Mouse (Mus musculus) mouse embryonic stem cell (cell line): ENCODE measurements at regions not wholly inside any gene's neighbourhood (a gene's known extent, or its start where the extent isn't known, plus 50 kb on each side); places are given as distances from the start of the nearest gene placed in this dataset.

ENCODE experiments used
- in situ Hi-C, 2 experiments: fragments of 300-500 bp; cut with MboI; formaldehyde crosslinking; loops; 1 replicate in 1 of 2; 3 replicates in 1 of 2; pipeline ENCODE4 v1.14.3; 2019 to 2020; ENCODE audit warnings: low sequenced_read_pairs in 2 of 2, low pct_unique_long_range_greater_than_20kb in 1 of 2, mixed read lengths in 1 of 2; ENCODE audit not compliant: unreplicated experiment in 1 of 2

- in situ Hi-C loops = no loop called here
Observed at GRCm38 (mm10) chr1:158082181-158082580, 273.9 kb downstream of the Brinp2 start.

- in situ Hi-C loops = no loop called here
Observed at GRCm38 (mm10) chr1:158085856-158086255, 270.3 kb downstream of the Brinp2 start.

GRCm38 (mm10) chr1:158097500-158097899, 258.6 kb downstream of the Brinp2 start:
- in situ Hi-C loops = no loop called here

- in situ Hi-C loops = no loop called here
Observed at GRCm38 (mm10) chr1:158119708-158120107, 236.4 kb downstream of the Brinp2 start.

GRCm38 (mm10) chr1:158124902-158125301, 231.2 kb downstream of the Brinp2 start:
- in situ Hi-C loops = no loop called here

- in situ Hi-C loops = no loop called here
Observed at GRCm38 (mm10) chr1:158126272-158126671, 229.9 kb downstream of the Brinp2 start.

GRCm38 (mm10) chr1:158129243-158129770, 226.8 kb downstream of the Brinp2 start:
- in situ Hi-C loops = no loop called here

- in situ Hi-C loops = no loop called here
Observed at GRCm38 (mm10) chr1:158147525-158147924, 208.6 kb downstream of the Brinp2 start.

GRCm38 (mm10) chr1:158148035-158148434, 208.1 kb downstream of the Brinp2 start:
- in situ Hi-C loops = no loop called here

- in situ Hi-C loops = no loop called here
Observed at GRCm38 (mm10) chr1:158161111-158161510, 195.0 kb downstream of the Brinp2 start.

GRCm38 (mm10) chr1:158161533-158161932, 194.6 kb downstream of the Brinp2 start:
- in situ Hi-C loops = no loop called here

- in situ Hi-C loops = no loop called here
Observed at GRCm38 (mm10) chr1:158163411-158163810, 192.7 kb downstream of the Brinp2 start.

- in situ Hi-C loops = no loop called here
Observed at GRCm38 (mm10) chr1:158170006-158170405, 186.1 kb downstream of the Brinp2 start.

- in situ Hi-C loops = no loop called here
Observed at GRCm38 (mm10) chr1:158180095-158180494, 176.0 kb downstream of the Brinp2 start.

GRCm38 (mm10) chr1:158181296-158181695, 174.8 kb downstream of the Brinp2 start:
- in situ Hi-C loops = no loop called here

GRCm38 (mm10) chr1:158187651-158188050, 168.5 kb downstream of the Brinp2 start:
- in situ Hi-C loops = no loop called here

GRCm38 (mm10) chr1:158192841-158193551, 163.1 kb downstream of the Brinp2 start:
- in situ Hi-C loops = no loop called here

- in situ Hi-C loops = no loop called here
Observed at GRCm38 (mm10) chr1:158193968-158194565, 162.1 kb downstream of the Brinp2 start.
